Mouse (Mus musculus) adrenal gland, postnatal 4 days (tissue): ENCODE measurements around the gene Gm49776. TPM values are rescaled to one million over a fixed set of nuclear protein-coding genes. Genes with fewer than 3 reads are reported as not detected.
A peak's percentile ranks its signal among the peaks of the same experiment; 100 is the strongest.

Experiments used
- DNase-seq, 2 experiments: peaks; one replicate each; pipeline ENCODE4 v3.0.0; 2021 to 2022; ENCODE audit warnings: low spot score in 2 of 2, mixed read lengths in 2 of 2
- total RNA-seq, 2 experiments: library from RNA; stranded (reverse); gene quantifications; 2 replicates each; pipeline ENCODE4 v1.2.3; 2021

The Gm49776 gene
- total RNA-seq, 2 experiments from 2014 or later = not detected

DNA sequence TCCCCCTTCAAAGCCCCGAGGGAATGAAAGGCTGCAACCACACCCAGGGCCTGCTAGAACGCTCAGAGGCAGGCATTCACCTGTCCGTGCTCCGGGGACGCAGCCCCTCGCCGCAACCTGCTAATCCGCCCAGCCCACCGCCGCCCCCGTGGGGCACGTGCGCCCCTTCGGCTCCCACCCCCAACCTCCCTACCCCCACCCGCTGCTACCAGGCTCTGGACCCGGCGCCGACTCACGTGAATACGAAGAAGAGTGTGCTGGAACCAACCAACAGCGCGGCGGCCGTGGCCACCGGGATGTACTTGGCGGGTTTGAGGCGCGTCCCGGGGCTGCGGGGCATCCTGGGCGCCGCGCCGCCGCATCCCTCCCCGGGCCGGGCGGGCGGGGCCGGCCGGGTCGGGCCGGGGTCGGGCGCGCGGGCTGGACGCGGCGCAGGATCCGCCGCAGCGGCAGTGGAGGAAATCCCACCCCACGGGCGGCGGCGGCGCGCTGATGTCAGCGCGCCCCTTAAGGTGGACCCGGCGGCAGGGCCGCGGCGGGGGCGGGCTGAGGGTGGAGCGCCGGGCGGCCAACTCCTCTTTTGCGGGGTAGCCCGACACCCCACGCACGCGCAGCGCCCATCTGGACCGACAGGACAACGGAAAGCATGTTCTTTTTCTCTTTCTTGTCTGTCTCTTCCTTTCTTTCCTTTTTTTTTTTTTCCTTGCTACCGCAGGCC is 23.3 kb downstream of the Gm49776 start, which contains the start of gene Zdhhc8:
TSS of gene Zdhhc8 (minus strand) at position 466 of the 718 bp plus-strand sequence.
- DNase-seq = peak in 1 of 2 experiments; percentile 59

DNA sequence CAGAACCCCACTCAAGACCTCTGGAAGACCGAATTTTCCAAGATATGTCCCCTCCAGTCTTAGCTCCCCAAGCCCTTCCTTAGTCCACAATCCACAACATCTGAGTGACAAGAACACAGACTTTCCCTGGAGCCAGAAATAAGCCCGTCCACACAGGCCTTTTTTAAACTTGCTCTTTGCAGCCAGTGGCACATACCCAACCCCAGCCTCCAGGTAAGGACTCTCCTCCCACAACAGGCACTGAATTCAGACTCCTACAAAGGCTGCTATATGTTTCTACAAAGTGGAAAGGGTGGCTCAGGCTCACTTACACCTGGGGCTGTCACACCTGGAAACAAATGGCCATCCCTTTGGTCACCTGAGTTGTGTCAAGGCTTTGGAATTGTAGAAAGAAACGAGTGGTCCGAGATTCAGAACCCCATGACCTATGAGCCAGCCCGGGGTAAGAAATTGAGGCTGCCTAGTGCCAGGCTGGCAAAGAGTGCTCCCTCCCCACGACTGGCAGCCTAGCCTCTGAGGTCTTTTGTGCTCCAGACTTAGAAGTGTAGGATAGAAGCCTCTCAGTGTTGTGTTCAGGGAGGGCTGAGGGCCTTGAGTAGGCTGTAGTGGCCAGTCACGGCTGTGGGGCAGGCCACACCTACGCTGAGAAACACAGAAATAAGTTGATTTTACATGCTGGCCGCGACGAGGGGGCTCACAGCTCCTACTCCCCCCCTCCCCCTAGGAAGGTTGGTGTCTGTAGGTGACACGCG is 24.0 kb downstream of the Gm49776 start:
- no peak for DNase-seq

DNA sequence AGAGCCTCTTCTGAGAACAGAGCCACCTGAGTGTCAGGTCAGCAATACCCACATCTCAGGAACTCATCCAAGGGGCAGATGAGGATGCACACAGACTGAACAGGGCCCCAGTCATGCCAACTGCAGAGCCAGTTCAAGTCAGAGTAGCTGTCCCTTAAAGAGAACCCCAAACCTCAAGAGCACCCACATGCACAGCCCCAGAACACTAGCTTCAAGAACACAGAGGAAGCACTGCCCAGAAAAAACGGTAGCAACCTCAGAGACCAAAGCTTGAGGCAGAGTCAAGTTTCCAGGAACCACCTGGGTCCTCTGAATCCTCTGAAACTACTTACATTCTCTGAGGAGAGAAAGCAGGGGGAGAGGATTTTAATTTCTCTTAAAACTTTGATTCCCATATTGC is 24.7 kb downstream of the Gm49776 start:
- no peak for DNase-seq

DNA sequence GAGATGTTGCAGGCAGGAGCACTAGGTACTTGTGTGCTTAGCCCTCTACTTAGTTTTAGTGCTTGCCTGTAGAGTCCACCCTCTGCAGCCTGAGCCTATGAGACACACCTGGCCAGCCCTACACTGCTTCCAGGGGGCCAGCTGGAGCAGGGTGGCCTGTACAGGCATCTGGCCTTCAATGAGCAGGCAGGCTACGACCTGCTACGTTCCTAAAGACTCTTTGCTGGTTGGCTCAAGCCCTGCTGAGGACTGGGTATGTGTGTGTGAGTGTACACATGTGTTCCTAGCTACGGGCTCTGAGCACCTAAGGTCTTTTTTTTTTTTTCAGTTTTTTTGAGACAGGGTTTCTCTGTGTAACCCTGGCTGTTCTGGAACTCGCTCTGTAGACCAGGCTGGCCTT is 26.7 kb downstream of the Gm49776 start:
- DNase-seq = no peak

DNA sequence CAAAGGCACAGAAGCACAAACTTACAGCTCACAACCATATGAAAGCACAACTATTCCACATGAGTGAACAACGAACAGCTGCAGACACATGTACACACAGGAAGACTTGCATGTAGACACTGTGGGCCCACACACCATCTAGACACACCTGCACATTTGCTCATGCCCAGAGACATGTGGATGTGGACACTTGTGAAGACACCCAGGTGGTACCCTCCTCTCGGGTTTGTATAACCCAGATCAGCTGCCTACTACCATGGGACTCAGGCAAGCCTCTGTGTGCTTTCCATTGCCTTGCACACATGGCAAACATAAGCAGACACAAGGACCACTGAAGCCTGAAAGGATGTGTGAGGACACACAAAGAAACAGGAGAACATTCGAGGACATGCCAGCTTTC is 27.1 kb downstream of the Gm49776 start:
- DNase-seq = no peak

DNA sequence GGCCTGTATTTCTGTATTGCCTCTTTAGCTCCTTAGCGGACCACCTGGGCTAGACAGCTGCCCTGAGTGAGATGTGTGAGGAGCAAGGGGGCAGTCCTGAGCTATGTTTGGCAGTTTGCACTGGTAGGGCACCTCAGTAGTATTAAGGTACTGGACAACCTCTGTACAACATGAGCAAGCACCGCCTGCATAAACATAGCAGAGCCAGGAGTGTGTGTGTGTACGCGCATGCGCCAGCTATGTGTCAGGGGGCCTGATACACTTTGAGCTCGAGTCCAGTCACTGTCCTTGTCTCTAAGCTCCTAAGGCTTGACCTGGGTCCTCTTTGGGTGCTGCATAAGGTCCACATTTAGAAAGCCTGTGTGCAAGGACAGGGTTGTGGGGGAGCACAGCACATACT is 27.5 kb downstream of the Gm49776 start:
- no peak for DNase-seq

DNA sequence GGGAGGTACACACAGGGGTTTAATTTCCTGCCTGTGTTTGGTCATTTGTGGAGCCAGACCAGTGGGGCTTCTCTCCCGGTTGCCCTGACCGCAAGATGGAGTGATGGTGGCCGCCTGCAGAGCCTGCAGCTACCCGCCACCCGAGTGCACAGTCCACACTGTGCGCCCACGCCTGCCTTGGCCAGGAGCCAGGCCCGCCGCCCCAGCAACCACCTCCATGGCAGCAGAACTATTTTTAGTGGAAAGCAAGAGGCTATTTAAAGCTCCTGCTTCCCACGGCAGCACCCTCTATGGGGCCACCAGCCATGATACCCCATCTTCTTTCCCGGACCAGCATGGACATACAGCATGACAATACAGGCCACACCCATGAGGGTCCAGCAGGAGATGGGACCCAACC is 28.5 kb downstream of the Gm49776 start:
- no peak for DNase-seq

DNA sequence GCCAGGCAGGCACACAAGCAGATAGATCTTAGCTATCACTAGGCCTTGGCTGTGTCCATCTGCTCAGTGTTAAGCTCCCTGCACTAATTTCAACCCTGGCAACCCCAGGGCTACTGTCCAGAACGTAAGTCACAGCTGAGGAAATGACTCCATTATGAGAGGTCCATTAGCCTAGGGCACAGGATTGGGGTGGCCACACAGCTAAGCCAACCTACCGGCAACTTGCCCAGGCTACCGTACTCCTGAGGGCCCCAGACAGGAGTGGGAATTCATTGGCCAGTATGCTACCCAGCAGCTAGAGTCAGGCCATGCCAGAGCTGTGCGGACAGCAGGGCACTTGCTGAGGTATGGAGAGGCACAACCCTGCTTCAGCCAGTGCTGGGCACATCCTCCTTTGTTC is 29.3 kb downstream of the Gm49776 start:
- DNase-seq = no peak

DNA sequence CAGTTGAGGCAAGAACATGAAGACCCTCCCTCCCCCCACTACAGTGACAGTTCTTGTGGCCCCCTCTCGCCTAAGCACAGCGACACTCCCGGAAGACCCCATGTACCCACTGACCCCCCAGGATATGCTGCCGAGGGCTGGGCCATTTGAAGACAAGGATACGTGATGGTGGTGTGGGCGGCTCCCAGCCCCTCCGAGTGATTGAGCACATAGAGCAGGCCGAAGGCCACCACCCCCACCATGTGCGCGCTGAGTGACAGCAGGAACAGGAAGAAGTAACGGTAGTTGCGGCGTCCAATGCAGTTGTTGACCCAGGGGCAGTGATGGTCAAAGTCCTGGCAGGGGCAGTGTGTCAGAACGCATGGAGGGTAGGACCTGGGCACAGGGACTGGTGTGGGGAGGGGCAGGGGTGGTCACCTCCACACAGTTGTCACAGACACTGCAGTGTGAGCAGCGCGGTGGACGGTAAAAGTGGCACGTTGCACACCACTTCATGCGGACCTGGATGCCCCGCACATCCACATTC is 30.2 kb downstream of the Gm49776 start:
- no peak for DNase-seq

DNA sequence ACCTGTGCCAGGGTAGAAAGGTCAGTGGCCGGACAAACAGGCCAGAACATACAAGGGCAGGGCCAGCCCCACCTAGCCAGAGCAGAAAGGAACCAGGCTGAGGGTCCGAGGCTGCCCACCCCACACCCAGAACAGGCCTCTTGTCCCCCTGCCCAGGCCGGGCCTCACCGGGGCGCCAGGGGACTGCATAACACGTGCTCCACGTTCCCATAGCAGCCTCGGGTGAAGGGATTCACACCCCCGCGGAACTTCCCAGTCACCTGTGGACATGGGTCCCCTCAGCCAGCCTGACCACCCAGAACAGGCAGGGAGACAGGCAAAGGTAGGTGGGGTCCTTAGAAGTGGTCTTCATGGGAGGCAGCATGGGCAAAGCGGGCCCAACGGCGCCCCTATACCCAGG is 30.9 kb downstream of the Gm49776 start:
- DNase-seq = no peak

DNA sequence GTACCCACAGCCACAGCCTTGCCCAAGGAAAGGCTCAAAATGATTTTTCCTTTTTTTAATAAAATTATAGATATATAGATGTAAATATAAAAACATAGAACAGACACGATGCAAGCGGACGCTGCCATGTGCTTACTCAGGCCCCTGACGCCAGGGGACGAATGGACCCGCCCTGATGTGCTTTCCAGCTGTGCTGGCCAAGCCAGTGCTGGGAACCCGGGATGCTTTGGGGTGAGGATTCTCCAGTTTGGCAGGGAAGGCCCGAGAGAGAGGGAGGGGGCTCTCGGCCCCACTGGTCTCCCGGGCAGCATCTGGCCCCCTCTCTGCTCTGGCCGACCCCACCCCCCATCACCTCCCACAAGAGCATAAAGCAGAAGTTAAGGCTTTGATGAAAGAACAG is 35.9 kb downstream of the Gm49776 start:
- no peak for DNase-seq

DNA sequence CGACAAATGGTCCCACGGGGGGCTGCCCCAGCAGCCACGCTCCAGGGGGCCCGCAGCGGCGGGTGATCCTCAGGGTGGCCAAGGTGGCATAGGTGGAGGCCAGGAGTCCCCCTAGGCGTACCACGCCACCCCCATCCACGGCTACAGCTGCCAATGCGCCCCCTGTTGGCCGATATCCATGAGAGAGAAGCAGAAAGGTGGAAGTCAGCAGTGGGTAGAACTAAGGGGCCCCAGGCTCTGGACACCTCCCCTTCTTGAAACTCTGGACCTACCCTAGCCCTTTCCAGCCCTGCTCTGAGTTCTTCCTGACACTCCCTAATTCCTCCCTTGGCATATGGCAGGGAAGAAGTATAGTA is 36.6 kb downstream of the Gm49776 start:
- DNase-seq = no peak

DNA sequence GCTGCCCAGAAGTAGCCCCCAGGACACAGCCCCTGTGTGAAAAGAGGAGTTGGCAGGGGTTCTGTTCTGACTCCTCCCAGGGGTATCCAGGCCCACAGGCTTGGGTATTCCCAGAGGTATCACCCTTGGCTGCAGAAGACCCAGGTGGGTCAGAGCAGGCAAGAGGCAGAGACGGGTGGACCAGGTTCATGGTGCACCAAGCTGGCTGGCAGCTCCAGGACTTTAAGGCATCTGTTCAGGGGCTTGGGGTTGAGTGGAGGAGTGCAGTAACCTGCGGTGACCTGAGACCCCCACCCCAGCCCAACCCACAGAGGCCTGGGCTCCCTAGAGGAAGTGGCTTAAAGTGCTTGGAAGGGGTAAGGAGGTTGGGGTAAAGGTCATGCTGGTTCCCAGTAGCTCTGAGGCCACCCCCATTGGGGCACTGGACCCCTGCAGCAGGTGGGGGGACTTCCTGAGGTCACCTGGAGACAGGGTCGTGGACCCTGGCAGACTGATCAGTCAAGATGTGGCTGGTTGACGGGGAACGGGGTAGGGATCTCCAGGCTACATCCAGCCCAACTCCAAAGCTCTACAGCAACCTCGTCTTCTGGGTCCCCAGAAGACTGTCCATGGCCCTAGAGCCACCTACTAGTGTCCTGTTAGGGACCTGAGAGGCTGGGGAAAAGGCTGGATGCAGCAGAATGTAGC is 37.1 kb downstream of the Gm49776 start:
- no peak for DNase-seq

DNA sequence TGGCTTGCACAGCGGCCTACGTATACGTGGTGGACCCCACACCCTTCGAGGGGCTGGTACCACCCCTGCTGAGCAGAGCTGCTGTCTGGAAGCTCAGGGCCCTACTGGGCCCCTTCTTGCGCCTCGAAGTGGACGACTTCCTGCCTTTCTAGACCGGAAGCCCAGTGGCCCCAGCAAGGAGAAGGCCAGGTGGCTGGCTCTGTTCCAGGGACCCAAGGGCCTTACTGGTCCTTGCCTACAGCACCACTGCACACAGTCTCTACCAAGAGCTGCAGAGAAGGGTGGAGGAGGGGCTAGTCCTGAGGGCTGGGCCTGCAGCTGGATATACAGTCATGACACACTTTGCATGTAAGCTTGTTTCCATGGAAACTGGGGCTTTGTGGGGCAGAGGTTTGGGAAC is 38.1 kb downstream of the Gm49776 start:
- DNase-seq = no peak

DNA sequence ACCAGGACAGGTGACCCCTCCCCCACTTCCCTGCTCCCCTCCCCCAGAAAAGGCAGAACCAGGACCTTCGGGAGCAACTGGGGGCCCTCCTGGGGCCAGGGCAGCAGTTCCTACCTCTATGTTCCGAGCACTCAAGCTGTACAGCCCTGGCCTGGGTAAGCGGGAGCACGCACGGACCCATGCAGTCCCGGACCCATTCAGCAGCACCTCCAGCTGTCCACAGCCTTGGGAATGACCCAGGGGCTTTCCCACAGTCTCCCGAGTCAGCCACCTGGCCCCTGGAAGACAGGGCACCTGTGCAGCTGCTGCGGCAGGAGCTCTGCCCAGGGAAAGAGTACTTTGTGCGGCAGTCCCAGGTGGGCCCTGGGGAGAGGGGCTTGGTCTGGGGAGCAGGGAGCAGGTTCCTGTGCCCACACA is 39.5 kb downstream of the Gm49776 start:
- DNase-seq = no peak

DNA sequence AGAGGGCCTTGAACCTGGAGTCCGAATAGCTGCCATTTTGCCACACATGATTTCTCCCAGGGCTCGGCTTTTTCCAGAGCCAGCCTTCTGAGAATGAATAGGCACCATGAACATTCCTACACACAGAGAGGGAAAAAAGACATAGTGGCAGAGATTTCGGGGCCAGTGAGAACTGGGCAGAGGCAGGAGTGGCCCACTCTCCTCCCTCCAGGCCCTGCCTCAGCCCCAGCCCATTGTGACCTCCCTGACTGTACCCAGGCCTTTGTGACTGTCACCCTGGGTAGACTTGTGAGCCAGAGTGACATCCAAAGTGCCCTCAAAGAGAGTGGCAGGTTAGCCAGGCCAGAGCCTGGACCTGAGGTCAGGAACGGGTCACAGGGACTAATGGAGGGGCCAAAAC is 40.5 kb downstream of the Gm49776 start, which contains the start of gene Ccdc188:
TSS of gene Ccdc188 (plus strand) at position 301 of the 400 bp plus-strand sequence.
- no peak for DNase-seq

DNA sequence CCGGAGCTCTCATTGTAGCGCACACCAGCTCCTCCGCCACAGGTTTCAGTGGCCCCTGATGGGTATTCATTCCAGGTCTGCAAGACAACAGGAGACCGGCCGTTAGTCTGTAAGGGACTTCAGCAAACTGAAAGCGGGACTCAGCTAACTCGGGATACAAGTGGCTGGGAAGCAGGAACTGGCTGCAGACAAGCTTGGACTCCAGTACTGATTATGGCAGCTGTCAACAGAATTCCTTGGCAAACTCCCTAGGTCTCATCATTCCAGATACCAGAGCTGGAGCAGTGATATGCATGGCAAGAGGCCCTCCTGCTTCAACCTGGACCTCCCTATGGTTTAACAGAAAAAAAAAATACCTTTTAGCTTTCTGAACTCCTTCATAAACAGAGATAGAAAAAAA is 43.3 kb downstream of the Gm49776 start:
- DNase-seq = no peak

DNA sequence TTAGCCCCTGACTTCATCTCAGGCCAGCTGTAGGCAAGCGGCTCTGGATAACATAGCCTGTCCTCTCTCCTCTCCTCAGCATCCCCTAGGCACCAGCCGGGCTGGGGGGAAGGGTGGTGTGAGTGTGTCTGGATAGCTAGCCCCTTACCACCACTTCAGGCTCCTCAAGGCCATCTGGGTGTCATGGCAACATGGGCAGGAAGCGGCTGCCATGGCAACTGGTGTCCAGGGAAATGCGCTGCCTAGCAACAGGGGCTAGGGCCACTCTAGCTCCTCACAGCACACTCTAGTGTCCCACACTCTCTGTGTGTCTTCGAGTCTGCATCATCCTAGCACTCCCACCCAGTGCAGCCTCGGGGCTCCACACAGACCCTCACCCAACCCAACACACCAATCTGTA is 44.4 kb downstream of the Gm49776 start:
- DNase-seq = no peak

DNA sequence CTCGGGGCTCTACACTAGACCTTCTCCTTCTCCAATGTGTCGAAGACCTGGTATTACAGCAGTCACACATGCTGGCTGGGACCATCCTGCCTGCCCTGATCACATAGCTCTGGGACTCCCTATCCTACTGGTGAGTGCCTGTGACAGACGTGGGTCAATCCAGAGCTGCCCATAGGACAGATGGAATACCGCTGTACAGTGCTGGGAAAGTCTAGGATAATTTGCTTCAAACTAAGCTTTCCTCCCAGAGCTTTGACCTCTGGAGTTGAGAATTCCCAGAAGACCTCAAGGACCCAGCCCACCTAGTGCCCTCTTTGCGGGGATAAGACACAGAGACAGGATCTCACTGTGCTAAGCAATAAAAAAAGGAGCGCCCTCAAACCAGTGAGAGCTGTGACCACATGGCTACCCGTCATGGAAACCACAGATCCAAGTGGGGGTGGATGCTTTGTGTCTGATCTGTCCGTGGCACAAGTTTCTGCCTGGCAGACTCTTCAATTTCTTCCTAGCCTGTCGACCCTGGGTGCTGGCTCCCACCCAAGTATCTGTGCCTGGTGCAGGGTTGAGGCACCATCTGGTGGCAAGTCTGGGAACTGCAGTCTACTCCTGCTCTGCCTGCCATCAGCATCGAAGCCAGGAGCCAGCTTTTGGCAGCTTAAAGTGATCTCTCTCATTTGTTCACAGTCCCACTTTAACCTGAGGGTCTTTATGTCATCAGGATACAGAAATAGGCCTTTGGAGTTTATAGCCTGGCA is 46.5 kb downstream of the Gm49776 start:
- peak; percentile 72 to 76 for DNase-seq

DNA sequence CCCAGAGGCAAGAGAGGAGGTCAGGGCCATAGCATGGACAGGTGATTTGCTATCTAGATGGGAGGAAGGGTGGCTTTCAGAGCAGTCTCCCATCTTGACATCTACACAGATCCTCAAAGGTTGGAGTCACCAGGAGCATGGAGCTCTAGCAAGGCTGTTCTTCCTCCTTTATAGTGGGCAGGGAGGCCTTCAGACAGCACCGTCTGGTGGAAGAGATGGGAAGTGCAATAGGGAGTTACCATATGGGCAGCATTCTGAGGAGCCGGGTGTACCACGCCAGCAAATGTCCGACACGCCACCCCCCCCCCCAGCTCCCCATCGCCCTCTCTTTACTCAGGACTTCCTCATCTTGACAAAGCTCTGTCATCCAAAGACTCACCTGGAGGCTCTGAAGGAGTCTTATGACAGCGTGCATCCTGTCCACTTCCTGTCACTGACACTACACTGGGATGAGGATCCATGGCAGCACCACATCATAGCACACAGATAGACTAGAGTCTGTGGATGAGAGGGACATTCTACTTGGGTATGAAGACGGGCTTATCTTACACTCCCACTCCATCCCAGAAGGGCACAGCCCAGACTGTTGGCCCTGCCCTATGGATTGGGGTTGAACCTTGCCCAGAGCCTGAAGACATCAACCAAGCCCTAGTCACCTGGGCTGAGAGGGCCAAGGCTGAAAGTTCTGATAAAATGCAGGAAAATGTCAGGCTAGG is 47.3 kb downstream of the Gm49776 start:
- peak in 1 of 2 experiments; percentile 46 for DNase-seq
